Mouse (Mus musculus) bone marrow macrophage, adult 2 months (primary cell): ENCODE results near the gene Smim11.

Experiments
- CTCF ChIP-seq: IDR thresholded peaks from 2 replicates; pipeline ENCODE4 v1.5.1; 2012; ENCODE audit warnings: low read depth, mild to moderate bottlenecking, low read length, moderate library complexity
- POLR2A ChIP-seq: IDR thresholded peaks from 2 replicates; pipeline ENCODE4 v1.6.1; 2012; ENCODE audit warnings: mild to moderate bottlenecking, low read depth, low read length, borderline replicate concordance

- TF ChIP-seq POLR2A (no peak), CTCF (peak; percentile 74)
Observed at GRCm38 (mm10) chr16:92286609-92287008, 14.5 kb upstream of the Smim11 start.
